Mouse (Mus musculus) thymus, adult 2 months (tissue): ENCODE data around the gene Cacna1e.

Experiments used
- CTCF ChIP-seq: fragments of 200-500 bp; IDR thresholded peaks from 2 replicates; pipeline ENCODE4 v1.5.1; 2012; ENCODE audit warnings: mild to moderate bottlenecking, control low read depth, low read length, moderate library complexity, borderline replicate concordance; ENCODE audit not compliant: control insufficient read depth, poor library complexity, insufficient read depth; ENCODE audit errors: extremely low read depth
- POLR2A ChIP-seq: fragments of 200-500 bp; IDR thresholded peaks from 2 replicates; pipeline ENCODE4 v1.6.1; 2012; ENCODE audit warnings: mild to moderate bottlenecking, low read length, control low read depth, moderate library complexity; ENCODE audit not compliant: control insufficient read depth, poor library complexity, insufficient read depth; ENCODE audit errors: extremely low read depth

GRCm38 (mm10) chr1:154842336-154842735 lies 42.0 kb downstream of the Cacna1e start:
- TF ChIP-seq POLR2A = no peak
- no peak for TF ChIP-seq CTCF
